Mouse (Mus musculus) ES-E14 (cell line): Measurements from ENCODE around the gene Usp47. TPM values are rescaled to one million over a fixed set of nuclear protein-coding genes. Genes with fewer than 3 reads are reported as not detected.

Source experiments
- DNase-seq: peaks from one replicate; pipeline ENCODE4 v3.0.0-alpha.2; 2013; ENCODE audit warnings: low read depth, low spot score
- H3K27ac ChIP-seq: 2 replicates; pipeline ENCODE4 v1.5.1; 2012; ENCODE audit warnings: low read depth, mild to moderate bottlenecking, low read length, moderate library complexity, mixed read lengths; ENCODE audit not compliant: poor library complexity, insufficient read depth, severe bottlenecking
- H3K36me3 ChIP-seq: 2 replicates; pipeline ENCODE4 v1.6.1; 2012; ENCODE audit warnings: mild to moderate bottlenecking, low read length, moderate library complexity, mixed read lengths; ENCODE audit not compliant: control insufficient read depth, poor library complexity, insufficient read depth, severe bottlenecking
- H3K4me1 ChIP-seq, 2 experiments: fragments of 150-350 bp in 1 of 2; sonication (generic) in 1 of 2; 2 replicates each; pipeline ENCODE4 v1.6.1; 2012; ENCODE audit warnings: low read length in 2 of 2, mild to moderate bottlenecking in 1 of 2, mixed read lengths in 1 of 2; ENCODE audit not compliant: control insufficient read depth in 2 of 2, insufficient read depth in 2 of 2, poor library complexity in 1 of 2
- H3K4me3 ChIP-seq, 2 experiments: fragments of 150-350 bp in 1 of 2; sonication (generic) in 1 of 2; 2 replicates each; pipeline ENCODE4 v1.5.1; 2012; ENCODE audit warnings: low read length in 2 of 2, low read depth in 1 of 2, mild to moderate bottlenecking in 1 of 2, mixed read lengths in 1 of 2; ENCODE audit not compliant: insufficient read depth in 1 of 2, poor library complexity in 1 of 2, severe bottlenecking in 1 of 2
- H3K9ac ChIP-seq: 2 replicates; pipeline ENCODE4 v1.6.1; 2012; ENCODE audit warnings: low read depth, mild to moderate bottlenecking, low read length, mixed read lengths; ENCODE audit not compliant: poor library complexity, insufficient read depth, severe bottlenecking
- H3K9me3 ChIP-seq: fragments of 150-350 bp; sonication (generic); 2 replicates; pipeline ENCODE4 v1.6.1; 2012; ENCODE audit warnings: low read depth, mild to moderate bottlenecking, low read length; ENCODE audit not compliant: control insufficient read depth, insufficient read depth
- CHD2 ChIP-seq: IDR thresholded peaks from 2 replicates; pipeline ENCODE4 v1.6.1; 2014; ENCODE audit warnings: mild to moderate bottlenecking, low read depth, low read length, inconsistent platforms
- HCFC1 ChIP-seq: IDR thresholded peaks from 2 replicates; pipeline ENCODE4 v1.6.1; 2012; ENCODE audit warnings: low read length, inconsistent platforms, borderline replicate concordance; ENCODE audit not compliant: insufficient read depth
- MAFK ChIP-seq: IDR thresholded peaks from 2 replicates; pipeline ENCODE4 v1.6.1; 2014; ENCODE audit warnings: mild to moderate bottlenecking, low read depth, low read length, inconsistent platforms; ENCODE audit not compliant: insufficient read depth
- ZC3H11A ChIP-seq: IDR thresholded peaks from 2 replicates; pipeline ENCODE4 v1.6.1; 2012; ENCODE audit warnings: low read depth, mild to moderate bottlenecking, inconsistent platforms, low read length, borderline replicate concordance
- ZNF384 ChIP-seq: IDR thresholded peaks from 2 replicates; pipeline ENCODE4 v1.6.1; 2012; ENCODE audit warnings: low read depth, low read length, inconsistent platforms
- in situ Hi-C, 2 experiments: fragments of 600-800 bp; cut with MboI; formaldehyde crosslinking; loops; one replicate each; pipeline ENCODE4 v1.15.1; 2025; ENCODE audit warnings: low sequenced_read_pairs in 2 of 2, inconsistent platforms in 1 of 2; ENCODE audit not compliant: unreplicated experiment in 2 of 2
- total RNA-seq: library from RNA; depleted of rRNA; stranded (reverse); fragments of 300-350 nt; gene quantifications from 2 replicates; pipeline ENCODE4 v1.2.3, GENCODE M21; 2012

Gene Usp47
- total RNA-seq, 1 experiment: 45.6 TPM

- Histone ChIP-seq H3K9ac (no peak overlapping the region), H3K9me3 (no peaks in the 10 kb centered on the region), H3K36me3 (no peaks in the 10 kb centered on the region), H3K27ac (no peak overlapping the region), H3K4me1 (peaks cover 2 to 17% of the 10 kb centered on the region in 2 experiments), H3K4me3 (no peak overlapping the region)
- no peak for TF ChIP-seq CHD2
- TF ChIP-seq HCFC1: no peak
- no peak for TF ChIP-seq MAFK
- no peak for TF ChIP-seq ZNF384
- TF ChIP-seq ZC3H11A: no peak
- DNase-seq: no peak
- in situ Hi-C loops: no loop called here
Observed at GRCm38 (mm10) chr7:112143090-112143500, 119.8 kb downstream of the Usp47 start.

DNA sequence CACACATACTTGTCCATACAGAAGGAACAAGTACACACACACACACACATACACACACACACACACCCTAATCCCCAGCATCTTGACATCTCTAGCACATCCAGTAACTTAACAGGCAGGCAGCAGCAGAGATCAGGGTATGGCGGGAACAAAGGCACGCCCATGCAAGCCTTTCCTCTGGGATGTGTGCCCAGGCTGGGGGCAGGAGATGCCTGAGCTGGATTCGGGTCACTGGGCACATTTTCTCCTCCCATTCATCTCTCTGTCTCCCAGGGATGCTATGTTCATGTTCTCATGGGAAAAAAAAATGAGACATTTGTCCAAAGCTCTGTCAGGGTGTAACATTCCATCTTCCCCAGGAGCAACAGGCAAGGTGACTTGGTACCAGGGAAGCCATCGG, 120.7 kb downstream of the Usp47 start:
- no peak overlapping the region for H3K9ac ChIP-seq
- H3K27ac ChIP-seq: no peak overlapping the region
- no peaks in the 10 kb centered on the region for H3K9me3 ChIP-seq
- H3K36me3 ChIP-seq: no peaks in the 10 kb centered on the region
- TF ChIP-seq MAFK (no peak), ZC3H11A (no peak), HCFC1 (no peak), CHD2 (no peak), ZNF384 (no peak)
- DNase-seq: no peak
- no peak overlapping the region for H3K4me3 ChIP-seq
- peaks cover 1 to 10% of the 10 kb centered on the region in 2 experiments; a peak in 2 of 4 replicates for H3K4me1 ChIP-seq
- in situ Hi-C loops: no loop called here

DNA sequence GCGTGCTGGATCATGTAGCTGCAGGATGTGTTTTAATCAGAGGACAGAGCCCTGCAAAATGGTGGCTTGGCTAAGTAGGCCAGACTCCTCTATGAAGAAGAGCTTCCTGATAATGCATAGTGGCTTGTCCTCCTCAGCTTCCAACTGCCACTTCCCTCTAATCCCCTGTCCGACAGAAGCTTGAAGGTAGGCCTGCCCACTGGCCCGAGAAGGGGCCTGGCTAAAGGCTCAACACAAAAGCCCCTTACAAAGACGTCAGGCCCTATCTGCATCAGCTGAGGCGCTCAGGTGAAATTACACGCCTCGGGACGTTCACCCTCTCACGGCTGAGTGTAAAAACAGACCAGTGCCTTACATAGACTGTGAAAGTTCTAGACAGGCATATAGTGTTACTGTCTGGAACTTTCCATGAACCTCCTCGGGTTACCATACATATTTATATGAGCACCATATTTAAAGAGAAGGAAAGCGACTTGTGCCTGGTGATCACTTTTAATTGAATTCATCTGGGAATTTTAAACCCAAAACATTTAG, 121.4 kb downstream of the Usp47 start:
- Histone ChIP-seq H3K9ac (no peak overlapping the region), H3K4me3 (no peak overlapping the region), H3K4me1 (peaks cover 1 to 8% of the 10 kb centered on the region in 2 experiments; a peak in 1 of 4 replicates), H3K27ac (no peak overlapping the region), H3K36me3 (no peaks in the 10 kb centered on the region), H3K9me3 (no peaks in the 10 kb centered on the region)
- TF ChIP-seq ZC3H11A (no peak), CHD2 (no peak), MAFK (no peak), HCFC1 (no peak), ZNF384 (no peak)
- in situ Hi-C loops: no loop called here
- no peak for DNase-seq

- TF ChIP-seq ZNF384: no peak
- TF ChIP-seq MAFK: no peak
- no peak for TF ChIP-seq HCFC1
- TF ChIP-seq CHD2: no peak
- TF ChIP-seq ZC3H11A: no peak
- no peak overlapping the region for H3K9ac ChIP-seq
- no peaks in the 10 kb centered on the region for H3K36me3 ChIP-seq
- H3K9me3 ChIP-seq: no peaks in the 10 kb centered on the region
- in situ Hi-C loops: no loop called here
- no peak for DNase-seq
- no peak overlapping the region for H3K4me3 ChIP-seq
- H3K4me1 ChIP-seq: peaks cover 0 to 3% of the 10 kb centered on the region in 2 experiments; a peak in 1 of 4 replicates
- H3K27ac ChIP-seq: no peak overlapping the region
Observed at GRCm38 (mm10) chr7:112147979-112148378, 124.7 kb downstream of the Usp47 start.

- Histone ChIP-seq H3K27ac (no peak overlapping the region), H3K9me3 (no peaks in the 10 kb centered on the region), H3K36me3 (no peaks in the 10 kb centered on the region), H3K9ac (no peak overlapping the region), H3K4me3 (no peak overlapping the region), H3K4me1 (no peaks in the 10 kb centered on the region; a peak in 1 of 4 replicates)
- in situ Hi-C loops: no loop called here
- TF ChIP-seq MAFK (no peak), ZC3H11A (no peak), CHD2 (no peak), ZNF384 (no peak), HCFC1 (no peak)
- DNase-seq: no peak
Observed at GRCm38 (mm10) chr7:112149113-112149512, 125.8 kb downstream of the Usp47 start.
